Mouse (Mus musculus): Measurements from ENCODE around the gene Capn7.
A peak's percentile ranks its signal among the peaks of the same experiment; 100 is the strongest.

Capn7 gene

DNA sequence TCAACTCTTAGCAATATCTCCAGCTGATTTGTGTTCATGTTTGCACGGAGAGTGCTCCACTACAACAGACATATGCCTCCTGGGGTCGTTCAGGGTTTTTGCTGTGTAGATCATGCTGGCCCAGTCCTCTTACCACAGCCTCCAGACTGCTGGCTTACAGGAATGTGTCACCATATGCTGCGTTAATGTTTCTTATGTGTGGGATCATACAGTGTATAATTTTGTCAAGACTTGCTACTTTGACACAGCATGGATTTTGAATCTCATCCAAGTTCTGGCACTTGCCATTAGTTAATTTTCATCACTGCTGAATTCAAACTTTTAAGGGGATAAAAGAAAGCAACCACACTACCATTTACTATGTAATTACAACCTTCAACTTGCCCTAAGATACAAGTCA lies 673 bp upstream of the Capn7 start:
- Histone ChIP-seq H3K27me3 (ENCODE audit: insufficient read depth, low read length) (0 out of 2 replicates have a peak, but pooled peaks cover 8% of the 10 kb centered on the region), H3K9me3 (ENCODE audit: low read length) (no peaks in the 10 kb centered on the region), H3K4me3 (replicated peaks; ENCODE audit: low read length) (peak overlapping the region; percentile 94), H3K36me3 (ENCODE audit: insufficient read depth, low read length) (peaks cover 4% of the 10 kb centered on the region; the same call in 1 of the 2 replicates), H3K4me1 (replicated peaks; ENCODE audit: low read depth, low read length) (peaks cover 22% of the 10 kb centered on the region)
- TF ChIP-seq NANOG (IDR thresholded peaks at IDR 0.05; ENCODE audit: borderline replicate concordance, low read length) (no peak), CTCF (conservative IDR thresholded peaks at IDR 0.05; ENCODE audit: low read length) (no peak), POU5F1 (IDR thresholded peaks at IDR 0.05; ENCODE audit: borderline replicate concordance, low read length) (no peak)

- Histone ChIP-seq H3K27me3 (ENCODE audit: insufficient read depth, low read length) (0 out of 2 replicates have a peak, but pooled peaks cover 5% of the 10 kb centered on the region), H3K9me3 (ENCODE audit: low read length) (no peaks in the 10 kb centered on the region), H3K4me3 (replicated peaks; ENCODE audit: low read length) (peak overlapping the region; percentile 94), H3K4me1 (replicated peaks; ENCODE audit: low read depth, low read length) (peaks cover 22% of the 10 kb centered on the region), H3K36me3 (ENCODE audit: insufficient read depth, low read length) (peaks cover 4% of the 10 kb centered on the region; the same call in 1 of the 2 replicates)
- TF ChIP-seq NANOG (IDR thresholded peaks at IDR 0.05; ENCODE audit: borderline replicate concordance, low read length) (no peak), POU5F1 (IDR thresholded peaks at IDR 0.05; ENCODE audit: borderline replicate concordance, low read length) (no peak), CTCF (conservative IDR thresholded peaks at IDR 0.05; ENCODE audit: low read length) (no peak)
Measured at GRCm38 (mm10) chr14:31337406-31337805, 968 bp downstream of the Capn7 start.

- Histone ChIP-seq H3K36me3 (ENCODE audit: insufficient read depth, low read length) (peaks cover 4% of the 10 kb centered on the region; the same call in 1 of the 2 replicates), H3K9me3 (ENCODE audit: low read length) (no peaks in the 10 kb centered on the region), H3K4me1 (replicated peaks; ENCODE audit: low read depth, low read length) (peaks cover 22% of the 10 kb centered on the region), H3K27me3 (ENCODE audit: insufficient read depth, low read length) (0 out of 2 replicates have a peak, but pooled peaks cover 3% of the 10 kb centered on the region), H3K4me3 (replicated peaks; ENCODE audit: low read length) (no peak overlapping the region; the same call in 1 of the 2 replicates)
- TF ChIP-seq POU5F1 (IDR thresholded peaks at IDR 0.05; ENCODE audit: borderline replicate concordance, low read length) (no peak), NANOG (IDR thresholded peaks at IDR 0.05; ENCODE audit: borderline replicate concordance, low read length) (no peak), CTCF (conservative IDR thresholded peaks at IDR 0.05; ENCODE audit: low read length) (no peak)
Measured at GRCm38 (mm10) chr14:31337947-31338346, 1.5 kb downstream of the Capn7 start.

- Histone ChIP-seq H3K9me3 (ENCODE audit: low read length) (no peaks in the 10 kb centered on the region), H3K4me3 (replicated peaks; ENCODE audit: low read length) (no peak overlapping the region), H3K4me1 (replicated peaks; ENCODE audit: low read depth, low read length) (peaks cover 3% of the 10 kb centered on the region; the same call in 1 of the 2 replicates), H3K36me3 (ENCODE audit: insufficient read depth, low read length) (peaks cover 19% of the 10 kb centered on the region), H3K27me3 (ENCODE audit: insufficient read depth, low read length) (no peaks in the 10 kb centered on the region)
- TF ChIP-seq CTCF (conservative IDR thresholded peaks at IDR 0.05; ENCODE audit: low read length): no peak
- no peak for TF ChIP-seq NANOG (IDR thresholded peaks at IDR 0.05; ENCODE audit: borderline replicate concordance, low read length)
- no peak for TF ChIP-seq POU5F1 (IDR thresholded peaks at IDR 0.05; ENCODE audit: borderline replicate concordance, low read length)
Measured at GRCm38 (mm10) chr14:31343241-31343640, 6.8 kb downstream of the Capn7 start.

GRCm38 (mm10) chr14:31345367-31345766 lies 8.9 kb downstream of the Capn7 start:
- peaks cover 27% of the 10 kb centered on the region for H3K36me3 ChIP-seq (ENCODE audit: insufficient read depth, low read length)
- TF ChIP-seq CTCF (conservative IDR thresholded peaks at IDR 0.05; ENCODE audit: low read length): no peak
- no peak for TF ChIP-seq NANOG (IDR thresholded peaks at IDR 0.05; ENCODE audit: borderline replicate concordance, low read length)
- TF ChIP-seq POU5F1 (IDR thresholded peaks at IDR 0.05; ENCODE audit: borderline replicate concordance, low read length): no peak

DNA sequence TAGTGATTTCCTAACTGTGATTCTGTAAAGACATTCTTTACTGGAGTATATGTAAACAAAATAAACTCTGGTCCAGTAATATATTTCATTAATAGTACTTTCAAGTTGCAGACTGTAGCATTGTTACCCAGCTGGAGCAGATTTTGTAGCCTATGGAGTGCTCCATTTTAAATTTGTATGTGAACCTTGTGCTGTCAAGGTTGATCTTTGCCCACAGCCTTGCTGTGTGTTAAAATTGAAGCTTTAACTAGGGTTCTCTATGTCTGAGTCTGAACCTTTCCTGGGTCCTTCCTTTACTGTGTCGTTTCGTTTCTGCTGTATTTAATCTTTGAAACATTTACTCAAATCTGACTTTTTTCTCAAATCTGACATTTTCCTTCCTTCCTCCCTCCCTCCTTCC lies 25.8 kb downstream of the Capn7 start:
- peaks cover 46% of the 10 kb centered on the region for H3K36me3 ChIP-seq (ENCODE audit: insufficient read depth, low read length)
- H3K27me3 ChIP-seq (ENCODE audit: insufficient read depth, low read length): no peaks in the 10 kb centered on the region
- no peaks in the 10 kb centered on the region for H3K4me1 ChIP-seq (replicated peaks; ENCODE audit: low read depth, low read length)
- H3K4me3 ChIP-seq (replicated peaks; ENCODE audit: low read length): no peak overlapping the region
- no peaks in the 10 kb centered on the region for H3K9me3 ChIP-seq (ENCODE audit: low read length)
- TF ChIP-seq POU5F1 (IDR thresholded peaks at IDR 0.05; ENCODE audit: borderline replicate concordance, low read length) (no peak), CTCF (conservative IDR thresholded peaks at IDR 0.05; ENCODE audit: low read length) (no peak), NANOG (IDR thresholded peaks at IDR 0.05; ENCODE audit: borderline replicate concordance, low read length) (no peak)

More at GRCm38 (mm10) chr14:31345367-31345766, 8.9 kb downstream of the Capn7 start:
- Histone ChIP-seq H3K27me3 (ENCODE audit: insufficient read depth, low read length) (no peaks in the 10 kb centered on the region), H3K4me3 (replicated peaks; ENCODE audit: low read length) (no peak overlapping the region), H3K9me3 (ENCODE audit: low read length) (no peaks in the 10 kb centered on the region), H3K4me1 (replicated peaks; ENCODE audit: low read depth, low read length) (no peaks in the 10 kb centered on the region)

GRCm38 (mm10) chr14:31364589-31364988 lies 28.2 kb downstream of the Capn7 start:
- no peak for TF ChIP-seq NANOG (IDR thresholded peaks at IDR 0.05; ENCODE audit: borderline replicate concordance, low read length)
- no peak for TF ChIP-seq CTCF (conservative IDR thresholded peaks at IDR 0.05; ENCODE audit: low read length)
- no peak for TF ChIP-seq POU5F1 (IDR thresholded peaks at IDR 0.05; ENCODE audit: borderline replicate concordance, low read length)
- H3K4me3 ChIP-seq (replicated peaks; ENCODE audit: low read length): no peak overlapping the region
- H3K27me3 ChIP-seq (ENCODE audit: insufficient read depth, low read length): no peaks in the 10 kb centered on the region
- H3K4me1 ChIP-seq (replicated peaks; ENCODE audit: low read depth, low read length): no peaks in the 10 kb centered on the region
- H3K9me3 ChIP-seq (ENCODE audit: low read length): no peaks in the 10 kb centered on the region
- H3K36me3 ChIP-seq (ENCODE audit: insufficient read depth, low read length): peaks cover 56% of the 10 kb centered on the region

GRCm38 (mm10) chr14:31365350-31365749 lies 28.9 kb downstream of the Capn7 start:
- Histone ChIP-seq H3K4me1 (replicated peaks; ENCODE audit: low read depth, low read length) (no peaks in the 10 kb centered on the region), H3K27me3 (ENCODE audit: insufficient read depth, low read length) (no peaks in the 10 kb centered on the region), H3K4me3 (replicated peaks; ENCODE audit: low read length) (no peak overlapping the region), H3K36me3 (ENCODE audit: insufficient read depth, low read length) (peaks cover 59% of the 10 kb centered on the region), H3K9me3 (ENCODE audit: low read length) (no peaks in the 10 kb centered on the region)
- TF ChIP-seq CTCF (conservative IDR thresholded peaks at IDR 0.05; ENCODE audit: low read length): peak; percentile 55
- no peak for TF ChIP-seq NANOG (IDR thresholded peaks at IDR 0.05; ENCODE audit: borderline replicate concordance, low read length)

GRCm38 (mm10) chr14:31367951-31368350 lies 31.5 kb downstream of the Capn7 start:
- H3K9me3 ChIP-seq (ENCODE audit: low read length): no peaks in the 10 kb centered on the region
- H3K4me1 ChIP-seq (replicated peaks; ENCODE audit: low read depth, low read length): no peaks in the 10 kb centered on the region
- no peaks in the 10 kb centered on the region for H3K27me3 ChIP-seq (ENCODE audit: insufficient read depth, low read length)
- peaks cover 67% of the 10 kb centered on the region for H3K36me3 ChIP-seq (ENCODE audit: insufficient read depth, low read length)
- TF ChIP-seq CTCF (conservative IDR thresholded peaks at IDR 0.05; ENCODE audit: low read length): no peak
- TF ChIP-seq POU5F1 (IDR thresholded peaks at IDR 0.05; ENCODE audit: borderline replicate concordance, low read length): no peak
- no peak for TF ChIP-seq NANOG (IDR thresholded peaks at IDR 0.05; ENCODE audit: borderline replicate concordance, low read length)
- no peak overlapping the region for H3K4me3 ChIP-seq (replicated peaks; ENCODE audit: low read length)

Measured in E14TG2a.4 (cell line).